Mouse (Mus musculus): ENCODE measurements at regions not wholly inside any gene's neighbourhood (a gene's known extent, or its start where the extent isn't known, plus 50 kb on each side); places are given as distances from the start of the nearest gene placed in this dataset.

- no peak for ATAC-seq
Observed at GRCm38 (mm10) chr16:7863406-7863805, 561.5 kb downstream of the Tmem114 start.

GRCm38 (mm10) chr16:7839139-7839538, 585.8 kb downstream of the Tmem114 start:
- ATAC-seq = no peak

DNA sequence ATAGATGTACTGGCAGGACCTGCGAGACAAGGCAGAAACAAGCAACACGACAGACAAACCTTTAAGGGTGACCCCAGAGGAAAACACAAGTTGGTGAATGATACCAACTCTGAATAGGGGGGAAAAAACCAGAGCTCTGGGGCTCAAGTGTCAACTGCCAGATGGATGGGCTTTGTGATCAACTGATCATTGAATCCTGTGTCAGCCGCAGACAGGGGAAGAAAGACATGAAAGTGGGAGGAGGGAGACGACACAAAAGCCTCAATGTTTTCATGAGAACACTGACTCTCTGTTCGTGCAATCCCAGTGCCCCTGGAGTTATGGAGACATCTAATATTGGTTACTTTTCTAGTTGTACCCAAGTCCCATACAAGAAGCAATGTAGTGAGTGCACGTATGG, 593.8 kb downstream of the Tmem114 start:
- no peak for ATAC-seq

GRCm38 (mm10) chr16:7829939-7830650, 594.8 kb downstream of the Tmem114 start:
- no peak for ATAC-seq

- ATAC-seq = no peak
Observed at GRCm38 (mm10) chr16:7801161-7801560, 623.8 kb downstream of the Tmem114 start.

- ATAC-seq = no peak
Observed at GRCm38 (mm10) chr16:7797176-7797786, 627.7 kb downstream of the Tmem114 start.

DNA sequence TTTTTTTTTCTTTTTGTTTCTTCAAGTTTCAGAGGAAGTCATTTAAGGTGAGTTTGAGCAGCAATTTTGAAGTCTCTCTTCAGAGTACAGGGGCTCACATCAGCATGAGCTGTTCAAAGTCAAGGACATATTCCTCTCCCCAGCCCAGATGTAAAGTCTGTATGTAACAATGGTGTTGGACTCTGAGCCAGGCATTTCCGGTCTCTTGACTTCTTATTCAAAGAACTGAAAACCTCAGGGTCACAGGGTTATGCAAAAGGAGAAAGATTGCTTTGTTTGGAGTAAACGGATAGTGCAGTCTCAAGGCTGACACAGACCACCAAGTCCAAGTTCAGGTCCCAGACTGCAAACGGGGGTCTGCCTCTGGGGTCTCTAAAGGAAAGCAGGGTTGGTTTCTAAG, 629.4 kb downstream of the Tmem114 start:
- ATAC-seq = no peak

GRCm38 (mm10) chr16:7792521-7792920, 632.4 kb downstream of the Tmem114 start:
- no peak for ATAC-seq

DNA sequence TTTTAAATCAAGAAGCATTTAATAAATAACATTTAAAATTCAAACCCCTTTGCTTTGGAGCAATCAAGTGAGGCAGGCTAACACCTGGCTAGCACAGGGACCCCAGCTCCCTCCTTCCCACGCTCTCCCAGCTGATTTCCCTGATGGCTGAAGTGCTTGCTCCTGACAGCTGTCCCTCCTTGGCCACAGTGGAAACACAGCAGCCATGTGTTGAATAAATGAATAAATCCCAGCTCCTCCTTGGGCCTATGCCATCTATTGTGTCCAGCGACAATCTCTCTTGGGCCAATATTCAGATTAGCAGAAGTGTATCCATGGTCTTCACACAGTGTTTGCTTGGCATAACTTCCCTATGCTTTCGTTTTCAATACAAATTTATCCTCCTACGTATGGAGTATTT, 634.7 kb downstream of the Tmem114 start:
- no peak for ATAC-seq

- ATAC-seq = no peak
Observed at GRCm38 (mm10) chr16:7788209-7788608, 636.7 kb downstream of the Tmem114 start.

- ATAC-seq = no peak
Observed at GRCm38 (mm10) chr16:7781506-7781905, 643.4 kb downstream of the Tmem114 start.

DNA sequence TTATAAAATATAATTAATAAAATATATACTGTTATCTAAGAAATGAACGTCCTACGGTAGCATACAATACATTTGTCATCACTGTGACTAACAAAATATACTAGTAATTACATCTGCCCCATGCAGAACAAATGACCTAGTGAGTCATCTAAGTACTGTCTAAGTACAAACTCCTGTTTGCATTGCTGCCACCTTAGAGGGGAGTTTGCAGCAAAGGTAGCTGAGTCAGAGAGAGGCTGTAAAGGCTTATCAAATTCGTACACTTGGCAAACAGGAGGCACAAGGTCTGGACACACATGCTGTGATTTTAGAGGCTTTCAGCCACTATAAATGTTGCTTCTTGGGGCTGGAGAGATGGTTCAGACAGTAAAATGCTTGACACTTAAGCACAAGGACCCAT, 649.3 kb downstream of the Tmem114 start:
- ATAC-seq = no peak

- no peak for ATAC-seq
Observed at GRCm38 (mm10) chr16:7768433-7768832, 656.5 kb downstream of the Tmem114 start.

DNA sequence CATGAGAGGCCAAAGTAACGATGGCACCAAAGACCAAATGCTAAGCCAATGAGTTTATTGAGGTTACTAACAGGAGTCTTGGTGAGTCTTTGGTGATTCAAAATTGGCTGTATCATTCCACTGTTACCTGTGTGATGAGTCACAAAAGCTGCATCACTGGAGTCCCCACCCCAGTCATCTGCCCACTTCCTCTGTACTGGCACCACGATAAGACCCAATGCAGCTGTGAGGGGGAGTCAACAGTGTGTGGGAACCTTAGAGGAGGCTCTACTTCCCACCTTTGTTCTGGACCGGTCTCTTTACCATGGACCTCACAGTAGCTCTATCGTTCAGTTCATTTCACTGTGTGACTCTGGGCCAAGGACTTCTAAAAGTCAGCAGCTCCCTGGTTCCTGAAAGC, 657.2 kb downstream of the Tmem114 start:
- ATAC-seq = peak; percentile 57

DNA sequence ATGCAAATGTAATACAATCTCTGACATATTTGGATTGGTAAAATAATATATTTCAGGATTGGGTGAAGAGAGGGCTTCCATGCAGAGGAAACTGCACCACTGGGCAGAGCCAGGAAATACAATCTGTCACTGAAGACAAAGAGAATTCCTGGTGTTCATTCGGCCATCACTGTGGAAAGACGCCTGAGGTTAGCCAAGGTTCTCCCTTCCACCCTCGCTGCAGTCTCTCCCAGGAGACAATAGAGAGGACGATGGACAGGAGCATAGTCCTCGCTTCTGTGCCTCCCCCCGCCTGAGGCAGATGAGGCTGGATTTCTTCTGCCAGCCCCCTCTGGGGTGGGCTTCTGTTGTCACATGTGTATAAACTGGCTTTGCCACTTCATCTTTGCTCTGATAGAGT, 660.6 kb downstream of the Tmem114 start:
- ATAC-seq = no peak

DNA sequence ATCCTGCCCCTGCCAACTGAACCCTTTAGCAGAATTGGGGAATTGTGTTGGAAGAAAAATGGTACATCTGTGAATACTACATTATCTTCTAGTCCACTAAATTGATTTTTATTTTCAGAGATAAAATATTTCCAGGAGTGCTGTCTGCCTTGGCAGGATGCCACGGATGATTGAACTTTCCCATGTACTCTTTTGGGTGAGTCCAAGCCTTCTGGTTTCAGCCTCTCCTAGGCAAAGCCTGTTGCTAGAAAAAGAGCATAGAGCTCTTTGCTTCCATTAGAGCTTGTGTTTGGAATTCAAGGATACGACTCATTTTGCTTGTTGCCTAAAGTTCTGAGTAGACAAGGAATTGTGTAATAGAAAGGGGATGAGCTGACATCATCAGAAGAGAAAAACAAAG, 696.8 kb downstream of the Tmem114 start:
- no peak for ATAC-seq

GRCm38 (mm10) chr16:7725225-7725624, 699.7 kb downstream of the Tmem114 start:
- ATAC-seq = no peak

GRCm38 (mm10) chr16:7701471-7701870, 723.5 kb downstream of the Tmem114 start:
- no peak for ATAC-seq

- no peak for ATAC-seq
Observed at GRCm38 (mm10) chr16:7685484-7685883, 739.5 kb downstream of the Tmem114 start.

GRCm38 (mm10) chr16:7666096-7666495, 758.8 kb downstream of the Tmem114 start:
- ATAC-seq = no peak

DNA sequence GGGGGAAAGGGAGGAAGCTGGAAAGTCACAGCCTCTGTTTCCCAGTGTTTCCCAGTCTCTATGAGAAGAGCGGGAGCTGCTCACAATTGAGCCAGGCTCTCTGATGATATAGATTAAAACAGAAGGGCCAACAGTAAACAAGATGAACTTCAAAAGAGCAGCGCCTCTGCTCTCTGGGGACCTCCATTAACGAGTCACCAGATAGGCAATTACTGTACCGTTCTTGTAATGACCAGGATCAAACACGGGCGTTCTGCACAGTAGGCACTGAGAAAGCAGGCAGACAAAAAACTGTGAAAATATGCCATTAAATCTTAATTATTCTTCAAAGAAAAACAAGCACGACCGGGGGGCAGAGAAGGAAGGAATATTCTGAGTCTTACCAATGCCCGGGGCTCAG, 766.8 kb downstream of the Tmem114 start:
- ATAC-seq = no peak

DNA sequence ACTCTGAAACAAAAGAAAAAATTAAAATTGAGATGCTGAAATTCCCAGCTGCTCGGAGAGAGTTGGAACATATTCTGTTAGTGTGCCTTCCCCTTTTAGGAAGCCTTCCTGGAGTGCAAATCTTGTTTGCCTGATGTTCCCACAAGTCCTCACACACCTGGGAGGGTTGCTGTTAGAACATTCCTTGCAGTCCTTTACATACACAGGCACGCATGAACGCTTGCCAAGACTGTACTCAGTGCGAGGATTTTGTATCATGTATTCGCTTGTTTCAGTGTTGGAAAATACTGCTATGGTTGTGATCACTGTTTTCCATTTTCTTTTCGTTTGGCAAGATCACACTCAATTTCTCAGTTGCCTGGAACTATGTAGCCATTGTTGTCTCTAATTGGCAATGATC, 770.5 kb downstream of the Tmem114 start:
- no peak for ATAC-seq

- ATAC-seq = no peak
Observed at GRCm38 (mm10) chr16:7649771-7650170, 775.2 kb downstream of the Tmem114 start.

DNA sequence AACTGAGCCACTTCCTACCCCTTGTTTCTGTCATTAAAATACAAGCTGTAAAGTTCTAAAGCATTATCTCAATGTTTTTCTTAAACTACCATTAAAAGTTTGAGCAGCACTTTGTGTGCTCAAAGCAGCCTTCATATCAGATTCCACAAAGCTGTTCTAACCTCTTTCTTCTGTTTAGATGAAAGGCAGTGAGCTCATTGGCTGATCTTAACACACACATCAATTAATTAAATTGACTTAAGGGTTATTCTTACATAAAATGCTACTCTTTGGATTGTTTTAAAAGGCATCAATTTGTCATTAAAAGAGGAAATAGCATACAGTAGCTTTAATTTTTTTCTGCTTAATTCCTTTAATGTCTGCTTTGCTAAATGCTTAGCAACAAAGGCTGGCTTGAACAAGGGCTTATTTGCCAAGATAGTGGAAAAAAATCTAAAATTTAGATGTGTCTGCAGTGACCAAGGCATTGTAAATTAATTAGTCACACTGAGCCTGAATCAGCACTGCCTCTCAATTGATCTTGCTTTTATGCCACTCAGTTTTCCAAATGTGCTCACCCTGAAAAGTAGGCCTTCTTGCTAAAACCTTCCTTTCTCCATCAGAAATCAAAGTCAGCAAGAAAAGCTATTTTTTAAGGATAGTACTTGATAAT, 777.5 kb downstream of the Tmem114 start:
- ATAC-seq = no peak
